23 mouse cellular contexts compared by ENCODE assay signal in the genomic region with DNA sequence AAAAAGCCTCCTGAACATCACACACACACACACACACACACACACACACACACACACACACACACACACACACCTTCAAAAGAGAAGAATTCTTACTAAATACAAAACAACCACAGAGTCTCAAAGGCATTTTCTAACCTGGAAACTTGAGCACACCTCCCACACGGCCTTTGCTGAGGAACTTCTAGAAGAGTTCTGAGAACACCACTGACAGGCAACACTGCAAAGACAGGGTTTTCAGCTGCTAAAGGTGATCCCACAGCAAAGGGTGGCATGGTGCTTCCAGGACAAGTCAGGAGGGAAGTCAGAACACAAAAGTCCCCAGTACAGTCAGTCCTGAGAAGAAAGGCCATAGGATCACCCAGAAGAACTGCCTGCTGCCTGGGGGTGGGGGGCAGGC. TPM values are rescaled to one million over a fixed set of nuclear protein-coding genes. Genes with fewer than 3 reads are reported as not detected.
DNase-seq lines count a peak whose midpoint lies in the region; ATAC-seq and TF ChIP-seq lines count a peak whose summit lies in the region.
"Had no signal": no experiment of that assay in that cellular context is flagged by ENCODE, and none has a peak within 500 bp of the region (broad histone marks: within the 10 kb centered on the region; RNA-seq: fewer than 3 reads in every experiment).

No protein-coding gene starts in this region.

- no peak for TF ChIP-seq POLR2A in spleen, adult 2 months (IDR thresholded peaks at IDR 0.05; ENCODE audit: low read depth, low read length)

- peaks cover 32% of the 10 kb centered on the region for H3K4me1 ChIP-seq in forebrain, embryonic 10.5 days
- peaks cover 3% of the 10 kb centered on the region; the same call in 1 of the 2 replicates for H3K4me1 ChIP-seq in forebrain, embryonic 14.5 days (ENCODE audit: control insufficient read depth, insufficient read depth, low read length)
- peaks cover 53% of the 10 kb centered on the region for H3K4me1 ChIP-seq in spleen, adult 2 months (ENCODE audit: control insufficient read depth, insufficient read depth, insufficient read length)
- H3K4me1 ChIP-seq in embryonic facial prominence, embryonic 12.5 days, result peaks cover 24% of the 10 kb centered on the region
- peaks cover 13% of the 10 kb centered on the region for H3K4me1 ChIP-seq in liver, embryonic 11.5 days (replicated peaks; ENCODE audit: control insufficient read depth, insufficient read depth, low read length)
- H3K4me1 ChIP-seq: stomach, embryonic 15.5 days had no signal

- no peaks in the 10 kb centered on the region for H3K36me3 ChIP-seq in forebrain, embryonic 10.5 days (replicated peaks)
- H3K36me3 ChIP-seq in forebrain, embryonic 14.5 days (ENCODE audit: control insufficient read depth, insufficient read depth, low read length), result no peaks in the 10 kb centered on the region
- H3K36me3 ChIP-seq in spleen, adult 2 months (ENCODE audit: control insufficient read depth, insufficient read depth, low read length), result no peaks in the 10 kb centered on the region
- no peaks in the 10 kb centered on the region for H3K36me3 ChIP-seq in embryonic facial prominence, embryonic 12.5 days
- no peaks in the 10 kb centered on the region for H3K36me3 ChIP-seq in liver, embryonic 11.5 days (ENCODE audit: control insufficient read depth, insufficient read depth, low read length)
- H3K36me3 ChIP-seq: embryonic facial prominence, embryonic 15.5 days; hindbrain, embryonic 13.5 days; intestine, embryonic 15.5 days; limb, embryonic 15.5 days; neural tube, embryonic 15.5 days; stomach, embryonic 15.5 days had no signal

- DNase-seq in forebrain, embryonic 10.5 days (ENCODE audit: extremely low spot score, low spot score), result no peak
- no peak for DNase-seq in forebrain, embryonic 14.5 days (ENCODE audit: low spot score)
- no peak for DNase-seq in spleen, adult 2 months (ENCODE audit: low read depth in 1 of 2, low spot score in 2 of 2)
- DNase-seq in spleen, adult 12 weeks (ENCODE audit: low spot score), result no peak
- DNase-seq in thymus, postnatal 25 days, result peak; percentile 57
- DNase-seq in left cerebral cortex, postnatal 14 days (ENCODE audit: low spot score in 2 of 2), result no peak
- no peak for DNase-seq in liver, embryonic 11.5 days (ENCODE audit: low spot score)
- DNase-seq: adrenal gland, adult 8-10 months; cerebellum, postnatal 10 days; heart, postnatal 10 days; kidney, postnatal 36 days; layer of hippocampus, adult 9-11 months; lung, postnatal 14 days; midbrain, embryonic 14.5 days; right cerebral cortex, postnatal 14 days had no signal

- H3K4me3 ChIP-seq in forebrain, embryonic 10.5 days, result no peak overlapping the region
- H3K4me3 ChIP-seq in forebrain, embryonic 14.5 days (ENCODE audit: low read depth, low read length), result no peak overlapping the region
- no peak overlapping the region for H3K4me3 ChIP-seq in spleen, adult 2 months (ENCODE audit: extremely low read depth, insufficient read depth, insufficient read length)
- H3K4me3 ChIP-seq in embryonic facial prominence, embryonic 12.5 days, result no peak overlapping the region
- no peak overlapping the region for H3K4me3 ChIP-seq in liver, embryonic 11.5 days (ENCODE audit: low read depth, low read length)
- H3K4me3 ChIP-seq: embryonic facial prominence, embryonic 15.5 days; hindbrain, embryonic 13.5 days; intestine, embryonic 15.5 days; limb, embryonic 15.5 days; myocyte; neural tube, embryonic 15.5 days; stomach, embryonic 15.5 days had no signal

- no peak for TF ChIP-seq CTCF in spleen, adult 2 months (IDR thresholded peaks at IDR 0.05; ENCODE audit: extremely low read depth, insufficient read depth, insufficient read length, insufficient replicate concordance)

- no peaks in the 10 kb centered on the region for H3K9me3 ChIP-seq in forebrain, embryonic 10.5 days
- H3K9me3 ChIP-seq in forebrain, embryonic 14.5 days (replicated peaks; ENCODE audit: control insufficient read depth, low read length), result no peaks in the 10 kb centered on the region
- no peaks in the 10 kb centered on the region for H3K9me3 ChIP-seq in embryonic facial prominence, embryonic 12.5 days
- no peaks in the 10 kb centered on the region for H3K9me3 ChIP-seq in liver, embryonic 11.5 days (ENCODE audit: control insufficient read depth, low read length)
- H3K9me3 ChIP-seq: embryonic facial prominence, embryonic 15.5 days; hindbrain, embryonic 13.5 days; intestine, embryonic 15.5 days; limb, embryonic 15.5 days; neural tube, embryonic 15.5 days; stomach, embryonic 15.5 days had no signal

- no peak overlapping the region for H3K9ac ChIP-seq in forebrain, embryonic 14.5 days (ENCODE audit: low read length)
- no peak overlapping the region for H3K9ac ChIP-seq in embryonic facial prominence, embryonic 12.5 days
- no peak overlapping the region for H3K9ac ChIP-seq in liver, embryonic 11.5 days (ENCODE audit: low read depth, low read length)
- H3K9ac ChIP-seq: embryonic facial prominence, embryonic 15.5 days; hindbrain, embryonic 13.5 days; intestine, embryonic 15.5 days; limb, embryonic 15.5 days; neural tube, embryonic 15.5 days; stomach, embryonic 15.5 days had no signal

- intact Hi-C loops in left cerebral cortex, postnatal 14 days (cut with DNase I), result no loop called here

- no peak for ATAC-seq in forebrain, embryonic 14.5 days
- no peak for ATAC-seq in embryonic facial prominence, embryonic 12.5 days (ENCODE audit: insufficient number of reproducible peaks, insufficient read depth, low FRiP score, low TSS enrichment)
- no peak for ATAC-seq in liver, embryonic 11.5 days (replicated peaks; ENCODE audit: low FRiP score)
- ATAC-seq: intestine, embryonic 15.5 days had no signal

- H3K27ac ChIP-seq in forebrain, embryonic 10.5 days, result 0 out of 2 replicates have a peak overlapping the region, but pooled peaks have one; percentile 30
- no peak overlapping the region for H3K27ac ChIP-seq in forebrain, embryonic 14.5 days (ENCODE audit: low read depth, low read length)
- H3K27ac ChIP-seq in spleen, adult 2 months (ENCODE audit: insufficient read depth, low read length), result peak overlapping the region; percentile 91
- H3K27ac ChIP-seq in embryonic facial prominence, embryonic 12.5 days, result peak overlapping the region; percentile 36; the same call in 1 of the 2 replicates
- H3K27ac ChIP-seq in liver, embryonic 11.5 days (ENCODE audit: low read depth, low read length), result no peak overlapping the region
- H3K27ac ChIP-seq: intestine, embryonic 15.5 days; neural tube, embryonic 15.5 days; stomach, embryonic 15.5 days had no signal

- peaks cover 18% of the 10 kb centered on the region for H3K27me3 ChIP-seq in forebrain, embryonic 10.5 days (ENCODE audit: poor library complexity, severe bottlenecking)
- no peaks in the 10 kb centered on the region for H3K27me3 ChIP-seq in forebrain, embryonic 14.5 days (replicated peaks; ENCODE audit: control insufficient read depth, insufficient read depth, low read length)
- no peaks in the 10 kb centered on the region for H3K27me3 ChIP-seq in spleen, adult 2 months (ENCODE audit: control insufficient read depth, insufficient read depth, low read length)
- no peaks in the 10 kb centered on the region for H3K27me3 ChIP-seq in embryonic facial prominence, embryonic 12.5 days
- no peaks in the 10 kb centered on the region for H3K27me3 ChIP-seq in liver, embryonic 11.5 days (replicated peaks; ENCODE audit: control insufficient read depth, insufficient read depth, low read length)
- H3K27me3 ChIP-seq: embryonic facial prominence, embryonic 15.5 days; hindbrain, embryonic 13.5 days; intestine, embryonic 15.5 days; limb, embryonic 15.5 days; neural tube, embryonic 15.5 days; stomach, embryonic 15.5 days had no signal

- H3K4me2 ChIP-seq in forebrain, embryonic 14.5 days (ENCODE audit: low read length), result no peak overlapping the region
- H3K4me2 ChIP-seq in embryonic facial prominence, embryonic 12.5 days (replicated peaks), result no peak overlapping the region
- H3K4me2 ChIP-seq in liver, embryonic 11.5 days, result no peak overlapping the region
- H3K4me2 ChIP-seq: embryonic facial prominence, embryonic 15.5 days; hindbrain, embryonic 13.5 days; intestine, embryonic 15.5 days; limb, embryonic 15.5 days; neural tube, embryonic 15.5 days; stomach, embryonic 15.5 days had no signal

- WGBS in forebrain, embryonic 10.5 days, result 53% methylated on average over 1 of the region's 1 CpGs
- WGBS in forebrain, embryonic 14.5 days, result 24% methylated on average over 1 of the region's 1 CpGs
- WGBS in spleen, adult 2 months, result 22% methylated on average over 1 of the region's 1 CpGs
- WGBS in embryonic facial prominence, embryonic 12.5 days, result 41% methylated on average over 1 of the region's 1 CpGs
- WGBS in liver, embryonic 11.5 days, result 66% methylated on average over 1 of the region's 1 CpGs

RNA-seq across cellular contexts. Expression of a gene that starts 22.5 kb away (rescaled TPM):
- polyA plus RNA-seq in forebrain, embryonic 10.5 days (2016; fragmentation: Nextera tagmentation; extraction: Ambion mirVana), result 10.1 and 11.5 TPM in 2 replicates
- polyA plus RNA-seq in forebrain, embryonic 14.5 days (2014; fragmentation: Nextera tagmentation; extraction: Ambion mirVana), result 21.9 and 24.8 TPM in 2 replicates
- polyA plus RNA-seq in spleen, adult 2 months (2012; rRNA removed), result 47.7 and 57.3 TPM in 2 replicates
- 20.4 and 21.5 TPM in 2 replicates for polyA plus RNA-seq in embryonic facial prominence, embryonic 12.5 days (2016; fragmentation: Nextera tagmentation; extraction: Ambion mirVana)
- total RNA-seq in left cerebral cortex, postnatal 14 days (2021), result 10 to 100 TPM; 62.5 to 71.8 TPM
- polyA plus RNA-seq in liver, embryonic 11.5 days (2014; fragmentation: Nextera tagmentation; extraction: Ambion mirVana), result 6.1 and 6.7 TPM in 2 replicates

Comparison
In these comparisons a context has a peak if more than half of its experiments do, and no peak if none do; other contexts are left out.
1. H3K27ac ChIP-seq: peak in forebrain, embryonic 10.5 days (single experiment), spleen, adult 2 months (single experiment) and embryonic facial prominence, embryonic 12.5 days (single experiment); none in forebrain, embryonic 14.5 days (single experiment) and liver, embryonic 11.5 days (single experiment).